Mouse (Mus musculus): ENCODE measurements around the gene Phyhipl. TPM values are rescaled to one million over a fixed set of nuclear protein-coding genes. Genes with fewer than 3 reads are reported as not detected.

Phyhipl gene
- polyA plus RNA-seq, 1 experiment from 2014 or later = 3.5 TPM

GRCm38 (mm10) chr10:70533986-70534385, 121.8 kb downstream of the Phyhipl start:
- TF ChIP-seq EP300 (optimal IDR thresholded peaks at IDR 0.05) = no peak
- no peak for TF ChIP-seq CTCF (IDR thresholded peaks at IDR 0.05; ENCODE audit: low read depth)
- H3K9me3 ChIP-seq (ENCODE audit: control insufficient read depth, low read length) = no peaks in the 10 kb centered on the region
- DNase-seq (ENCODE audit: low spot score) (no peak), ATAC-seq (ENCODE audit: low FRiP score, low TSS enrichment) (no peak)
- no peaks in the 10 kb centered on the region for H3K4me1 ChIP-seq (replicated peaks; ENCODE audit: control insufficient read depth, insufficient read depth)
- 80% methylated on average over 12 of the region's 12 CpGs for WGBS
- H3K27ac ChIP-seq (replicated peaks) = no peak overlapping the region
- H3K9ac ChIP-seq (ENCODE audit: low read length) = no peak overlapping the region
- no peaks in the 10 kb centered on the region for H3K36me3 ChIP-seq (ENCODE audit: control insufficient read depth, insufficient read depth, low read length)
- no peak overlapping the region for H3K4me2 ChIP-seq (replicated peaks; ENCODE audit: low read depth)
- H3K4me3 ChIP-seq (ENCODE audit: low read depth, low read length) = no peak overlapping the region
- no peaks in the 10 kb centered on the region for H3K27me3 ChIP-seq (ENCODE audit: control insufficient read depth, insufficient read depth, low read length)

GRCm38 (mm10) chr10:70533301-70533781, 122.4 kb downstream of the Phyhipl start:
- ATAC-seq (ENCODE audit: low FRiP score, low TSS enrichment) (no peak), DNase-seq (ENCODE audit: low spot score) (no peak)
- no peaks in the 10 kb centered on the region for H3K4me1 ChIP-seq (replicated peaks; ENCODE audit: control insufficient read depth, insufficient read depth)
- TF ChIP-seq EP300 (optimal IDR thresholded peaks at IDR 0.05) (no peak), CTCF (IDR thresholded peaks at IDR 0.05; ENCODE audit: low read depth) (no peak)
- WGBS = 75% methylated on average over 8 of the region's 8 CpGs
- no peak overlapping the region for H3K4me3 ChIP-seq (ENCODE audit: low read depth, low read length)
- H3K36me3 ChIP-seq (ENCODE audit: control insufficient read depth, insufficient read depth, low read length) = no peaks in the 10 kb centered on the region
- H3K9ac ChIP-seq (ENCODE audit: low read length) = no peak overlapping the region
- no peaks in the 10 kb centered on the region for H3K27me3 ChIP-seq (ENCODE audit: control insufficient read depth, insufficient read depth, low read length)
- H3K4me2 ChIP-seq (replicated peaks; ENCODE audit: low read depth) = no peak overlapping the region
- no peaks in the 10 kb centered on the region for H3K9me3 ChIP-seq (ENCODE audit: control insufficient read depth, low read length)
- no peak overlapping the region for H3K27ac ChIP-seq (replicated peaks)

- ATAC-seq (ENCODE audit: low FRiP score, low TSS enrichment) = no peak
- H3K9ac ChIP-seq (ENCODE audit: low read length) = no peak overlapping the region
- H3K36me3 ChIP-seq (ENCODE audit: control insufficient read depth, insufficient read depth, low read length) = no peaks in the 10 kb centered on the region
- no peaks in the 10 kb centered on the region for H3K27me3 ChIP-seq (ENCODE audit: control insufficient read depth, insufficient read depth, low read length)
- H3K27ac ChIP-seq (replicated peaks) = no peak overlapping the region
- no peak overlapping the region for H3K4me2 ChIP-seq (replicated peaks; ENCODE audit: low read depth)
- H3K4me3 ChIP-seq (ENCODE audit: low read depth, low read length) = no peak overlapping the region
- DNase-seq (ENCODE audit: low spot score) = no peak
- no peak for TF ChIP-seq CTCF (IDR thresholded peaks at IDR 0.05; ENCODE audit: low read depth)
- no peak for TF ChIP-seq EP300 (optimal IDR thresholded peaks at IDR 0.05)
- 87% methylated on average over 9 of the region's 9 CpGs for WGBS
- no peaks in the 10 kb centered on the region for H3K9me3 ChIP-seq (ENCODE audit: control insufficient read depth, low read length)
- H3K4me1 ChIP-seq (replicated peaks; ENCODE audit: control insufficient read depth, insufficient read depth) = no peaks in the 10 kb centered on the region
Observed at GRCm38 (mm10) chr10:70532249-70532648, 123.5 kb downstream of the Phyhipl start.

DNA sequence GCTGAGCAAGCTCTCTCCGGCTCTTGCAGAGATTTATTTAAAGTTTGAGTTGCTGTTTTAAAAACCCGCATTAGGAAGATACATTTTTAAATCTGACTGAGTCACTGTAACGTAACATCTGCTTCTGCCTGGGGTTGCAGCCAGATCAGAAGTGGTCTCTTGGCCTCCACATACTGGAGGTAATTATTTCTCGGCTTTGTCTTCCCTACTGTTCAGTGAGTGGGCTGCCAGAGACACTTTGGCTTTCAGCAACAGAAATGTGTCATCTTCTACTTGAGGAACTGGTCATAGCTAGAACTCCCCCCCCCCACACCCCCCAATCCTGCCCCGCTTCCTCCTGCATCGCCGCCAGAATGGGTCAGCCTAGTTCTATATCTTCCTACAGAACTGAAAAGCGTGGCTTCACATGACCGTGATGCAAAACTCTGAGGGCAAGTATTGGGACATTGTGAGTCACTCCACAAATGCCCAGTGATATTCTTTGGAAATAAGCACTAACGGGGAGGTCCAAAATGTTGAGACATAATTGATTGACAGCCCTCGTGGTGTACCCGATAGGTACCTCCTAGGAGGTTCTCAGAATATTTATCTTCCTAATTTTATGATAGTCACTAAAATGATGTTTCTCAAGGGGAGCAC, 125.5 kb downstream of the Phyhipl start:
- TF ChIP-seq EP300 (optimal IDR thresholded peaks at IDR 0.05) = no peak
- TF ChIP-seq CTCF (IDR thresholded peaks at IDR 0.05; ENCODE audit: low read depth) = no peak
- 59% methylated on average over 12 of the region's 12 CpGs for WGBS
- no peak overlapping the region for H3K27ac ChIP-seq (replicated peaks)
- no peak overlapping the region for H3K4me3 ChIP-seq (ENCODE audit: low read depth, low read length)
- no peak for DNase-seq (ENCODE audit: low spot score)
- H3K36me3 ChIP-seq (ENCODE audit: control insufficient read depth, insufficient read depth, low read length) = no peaks in the 10 kb centered on the region
- no peak overlapping the region for H3K9ac ChIP-seq (ENCODE audit: low read length)
- H3K27me3 ChIP-seq (ENCODE audit: control insufficient read depth, insufficient read depth, low read length) = no peaks in the 10 kb centered on the region
- no peak; the same call in 1 of the 2 replicates for ATAC-seq (ENCODE audit: low FRiP score, low TSS enrichment)
- H3K4me2 ChIP-seq (replicated peaks; ENCODE audit: low read depth) = no peak overlapping the region
- 0 out of 2 replicates have a peak, but pooled peaks cover 3% of the 10 kb centered on the region for H3K9me3 ChIP-seq (ENCODE audit: control insufficient read depth, low read length)
- H3K4me1 ChIP-seq (replicated peaks; ENCODE audit: control insufficient read depth, insufficient read depth) = no peaks in the 10 kb centered on the region

- no peaks in the 10 kb centered on the region for H3K4me1 ChIP-seq (replicated peaks; ENCODE audit: control insufficient read depth, insufficient read depth)
- DNase-seq (ENCODE audit: low spot score) (no peak), ATAC-seq (ENCODE audit: low FRiP score, low TSS enrichment) (no peak)
- H3K9me3 ChIP-seq (ENCODE audit: control insufficient read depth, low read length) = 0 out of 2 replicates have a peak, but pooled peaks cover 3% of the 10 kb centered on the region
- H3K9ac ChIP-seq (ENCODE audit: low read length) = no peak overlapping the region
- no peaks in the 10 kb centered on the region for H3K27me3 ChIP-seq (ENCODE audit: control insufficient read depth, insufficient read depth, low read length)
- H3K4me3 ChIP-seq (ENCODE audit: low read depth, low read length) = peak overlapping the region; percentile 35; the same call in 1 of the 2 replicates
- H3K36me3 ChIP-seq (ENCODE audit: control insufficient read depth, insufficient read depth, low read length) = no peaks in the 10 kb centered on the region
- peak overlapping the region; percentile 63 for H3K4me2 ChIP-seq (replicated peaks; ENCODE audit: low read depth)
- WGBS = 26% methylated on average over 5 of the region's 5 CpGs
- TF ChIP-seq CTCF (IDR thresholded peaks at IDR 0.05; ENCODE audit: low read depth) = no peak
- no peak for TF ChIP-seq EP300 (optimal IDR thresholded peaks at IDR 0.05)
- no peak overlapping the region for H3K27ac ChIP-seq (replicated peaks)
Observed at GRCm38 (mm10) chr10:70521379-70521778, 134.4 kb downstream of the Phyhipl start.
